Mouse (Mus musculus): ENCODE results near the gene Hspa1l. TPM values are rescaled to one million over a fixed set of nuclear protein-coding genes. Genes with fewer than 3 reads are reported as not detected.

Hspa1l gene
- polyA plus RNA-seq, 1 experiment: not detected

GRCm38 (mm10) chr17:34996411-34997141, 24.1 kb downstream of the Hspa1l start:
- no peak for TF ChIP-seq CTCF (IDR thresholded peaks at IDR 0.05; ENCODE audit: low read depth, low read length)
- no peak for TF ChIP-seq POLR2A (IDR thresholded peaks at IDR 0.05; ENCODE audit: borderline replicate concordance, low read depth, low read length)
- Histone ChIP-seq H3K4me1 (ENCODE audit: control insufficient read depth, insufficient read depth, low read length) (peaks cover 14% of the 10 kb centered on the region), H3K27ac (ENCODE audit: insufficient read depth, low read depth, low read length) (no peak overlapping the region), H3K4me3 (ENCODE audit: insufficient read depth, low read length) (no peak overlapping the region)

GRCm38 (mm10) chr17:34997142-34997483, 24.6 kb downstream of the Hspa1l start:
- Histone ChIP-seq H3K4me1 (ENCODE audit: control insufficient read depth, insufficient read depth, low read length) (peaks cover 14% of the 10 kb centered on the region), H3K27ac (ENCODE audit: insufficient read depth, low read depth, low read length) (no peak overlapping the region), H3K4me3 (ENCODE audit: insufficient read depth, low read length) (no peak overlapping the region)
- TF ChIP-seq POLR2A (IDR thresholded peaks at IDR 0.05; ENCODE audit: borderline replicate concordance, low read depth, low read length) (no peak), CTCF (IDR thresholded peaks at IDR 0.05; ENCODE audit: low read depth, low read length) (no peak)

- no peak for TF ChIP-seq CTCF (IDR thresholded peaks at IDR 0.05; ENCODE audit: low read depth, low read length)
- TF ChIP-seq POLR2A (IDR thresholded peaks at IDR 0.05; ENCODE audit: borderline replicate concordance, low read depth, low read length): 0 out of 2 replicates have a peak, but pooled peaks have one; percentile 60
- Histone ChIP-seq H3K4me3 (ENCODE audit: insufficient read depth, low read length) (peak overlapping the region; percentile 68), H3K27ac (ENCODE audit: insufficient read depth, low read depth, low read length) (peak overlapping the region; percentile 95), H3K4me1 (ENCODE audit: control insufficient read depth, insufficient read depth, low read length) (peaks cover 21% of the 10 kb centered on the region)
Measured at GRCm38 (mm10) chr17:34998526-34999430, 26.3 kb downstream of the Hspa1l start.

GRCm38 (mm10) chr17:34999871-35000716, 27.6 kb downstream of the Hspa1l start:
- peak overlapping the region; percentile 91 for H3K4me3 ChIP-seq (ENCODE audit: insufficient read depth, low read length)
- peak overlapping the region; percentile 96 for H3K27ac ChIP-seq (ENCODE audit: insufficient read depth, low read depth, low read length)
- H3K4me1 ChIP-seq (ENCODE audit: control insufficient read depth, insufficient read depth, low read length): peaks cover 21% of the 10 kb centered on the region

GRCm38 (mm10) chr17:35000717-35001451, 28.4 kb downstream of the Hspa1l start, which contains the start of gene Vars:
Gene Vars, plus strand, starts transcription at chr17:35000987.
- Histone ChIP-seq H3K4me1 (ENCODE audit: control insufficient read depth, insufficient read depth, low read length) (peaks cover 21% of the 10 kb centered on the region), H3K4me3 (ENCODE audit: insufficient read depth, low read length) (peak within 1 kb of the TSS; percentile 91), H3K27ac (ENCODE audit: insufficient read depth, low read depth, low read length) (peak within 1 kb of the TSS; percentile 96)
- TF ChIP-seq CTCF (IDR thresholded peaks at IDR 0.05; ENCODE audit: low read depth, low read length) (no peak), POLR2A (IDR thresholded peaks at IDR 0.05; ENCODE audit: borderline replicate concordance, low read depth, low read length) (no peak)

GRCm38 (mm10) chr17:35001452-35002152, 29.1 kb downstream of the Hspa1l start:
- Histone ChIP-seq H3K4me1 (ENCODE audit: control insufficient read depth, insufficient read depth, low read length) (peaks cover 21% of the 10 kb centered on the region), H3K27ac (ENCODE audit: insufficient read depth, low read depth, low read length) (peak overlapping the region; percentile 96), H3K4me3 (ENCODE audit: insufficient read depth, low read length) (peak overlapping the region; percentile 91)
- TF ChIP-seq CTCF (IDR thresholded peaks at IDR 0.05; ENCODE audit: low read depth, low read length) (no peak), POLR2A (IDR thresholded peaks at IDR 0.05; ENCODE audit: borderline replicate concordance, low read depth, low read length) (no peak)

- peaks cover 18% of the 10 kb centered on the region for H3K4me1 ChIP-seq (ENCODE audit: control insufficient read depth, insufficient read depth, low read length)
- peak overlapping the region; percentile 91 for H3K4me3 ChIP-seq (ENCODE audit: insufficient read depth, low read length)
- no peak for TF ChIP-seq CTCF (IDR thresholded peaks at IDR 0.05; ENCODE audit: low read depth, low read length)
- no peak for TF ChIP-seq POLR2A (IDR thresholded peaks at IDR 0.05; ENCODE audit: borderline replicate concordance, low read depth, low read length)
- peak overlapping the region; percentile 96 for H3K27ac ChIP-seq (ENCODE audit: insufficient read depth, low read depth, low read length)
Measured at GRCm38 (mm10) chr17:35002153-35002865, 29.8 kb downstream of the Hspa1l start.

All from bone marrow macrophage, adult 2 months (primary cell).